Mouse (Mus musculus) spleen, postnatal 0 days (tissue): Measurements from ENCODE around the gene Mettl5. TPM values are rescaled to one million over a fixed set of nuclear protein-coding genes. Genes with fewer than 3 reads are reported as not detected.

ENCODE experiments used
- polyA plus RNA-seq: library from polyadenylated mRNA; unstranded; fragments of >200 nt; fragmentation: Nextera tagmentation; extraction: Ambion mirVana; gene quantifications from 2 replicates; pipeline ENCODE4 v1.2.1, GENCODE M21; 2015

Gene Mettl5
- polyA plus RNA-seq: 43.7 and 43.9 TPM in 2 replicates

GRCm38 (mm10) chr2:69885451-69886305, at the start of gene Mettl5:
Gene Mettl5 (minus strand): TSS chr2:69885615.

GRCm38 (mm10) chr2:69897039-69897617, 11.7 kb upstream of the Mettl5 start, which contains the start of gene Ubr3:
Gene Ubr3 (plus strand): TSS chr2:69897246.

DNA sequence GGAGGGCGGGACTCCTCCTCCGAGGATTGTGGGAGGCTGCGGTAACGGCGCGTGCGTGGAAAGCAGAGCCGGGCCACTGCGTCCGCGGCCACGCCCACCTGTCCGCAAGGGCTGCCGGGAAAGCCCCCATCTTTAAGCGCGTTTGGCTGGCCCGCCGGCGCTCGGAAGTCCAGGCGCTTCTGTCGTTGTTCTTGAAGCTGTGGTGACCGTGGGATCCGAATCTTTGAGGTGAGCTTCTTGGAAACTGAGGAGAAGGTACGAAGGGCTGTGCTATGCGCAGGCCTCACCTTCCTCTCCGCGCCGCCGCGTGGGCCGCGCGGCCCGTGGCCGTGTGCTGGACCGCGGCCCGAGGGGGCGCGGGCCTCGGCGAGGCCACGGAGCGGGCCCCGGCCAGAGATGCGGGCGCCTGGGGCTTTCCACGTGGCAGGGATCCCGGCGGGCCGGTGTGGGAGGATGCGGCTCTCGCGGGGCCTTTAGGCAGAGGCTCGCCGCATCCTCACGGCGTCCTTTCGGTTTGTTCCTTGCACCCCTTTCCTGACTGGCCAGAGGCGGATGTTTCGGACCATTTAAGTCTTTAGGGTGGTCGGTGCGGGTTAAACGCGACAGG, 23.8 kb downstream of the Mettl5 start, which contains the start of gene Ssb:
Gene Ssb (plus strand): TSS at position 78 of the 607 bp plus-strand sequence.

DNA sequence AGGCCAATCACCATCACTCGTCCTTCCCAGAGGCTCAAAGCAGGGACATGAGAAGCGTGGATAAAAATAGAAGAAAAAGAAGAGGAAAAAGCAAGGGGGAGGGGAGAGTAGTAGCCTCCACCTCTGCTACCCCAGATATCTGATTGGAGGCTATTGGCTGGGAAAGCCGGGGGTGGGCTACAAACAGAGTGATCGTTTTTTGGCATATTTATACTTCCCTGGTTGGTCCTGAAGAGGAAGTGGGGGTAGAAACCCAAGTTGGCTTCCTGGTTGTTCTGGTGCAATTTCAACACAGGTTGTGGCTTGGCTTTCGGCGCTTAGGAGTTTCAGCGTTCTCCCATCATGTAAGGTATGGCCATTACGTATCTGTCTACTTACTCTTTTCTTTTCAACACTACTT, 63.7 kb downstream of the Mettl5 start, which contains the start of gene Klhl23:
Gene Klhl23 (plus strand): TSS at position 234 of the 400 bp plus-strand sequence.

Other genes with a start within 250 kb of the Mettl5 start
- 5.7 and 6.1 TPM in 2 replicates for gene Bbs5, start 238.4 kb downstream of the Mettl5 start, polyA plus RNA-seq
- 0.19 and 0.21 TPM in 2 replicates for gene Klhl41, start 215.5 kb downstream of the Mettl5 start, polyA plus RNA-seq
- gene Fastkd1, start 172.1 kb downstream of the Mettl5 start, polyA plus RNA-seq: 3.8 and 5.2 TPM in 2 replicates
- 120 and 121 TPM in 2 replicates for gene Ppig, start 163.1 kb downstream of the Mettl5 start, polyA plus RNA-seq
- 0.94 and 1.0 TPM in 2 replicates for gene Ccdc173, start 96.0 kb downstream of the Mettl5 start, polyA plus RNA-seq
- 17.3 and 18.7 TPM in 2 replicates for gene Phospho2, start 96.0 kb downstream of the Mettl5 start, polyA plus RNA-seq
- gene Klhl23, start 63.7 kb downstream of the Mettl5 start, polyA plus RNA-seq: 19.9 and 22.6 TPM in 2 replicates
- 253 and 259 TPM in 2 replicates for gene Ssb, start 24.1 kb downstream of the Mettl5 start, polyA plus RNA-seq
- gene Ubr3, start 11.6 kb upstream of the Mettl5 start, polyA plus RNA-seq: 8.8 and 9.7 TPM in 2 replicates
- not detected in 2 replicates for gene Myo3b, start 153.5 kb upstream of the Mettl5 start, polyA plus RNA-seq